Comparison of ENCODE assay signal across 12 mouse cellular contexts in the genomic region with DNA sequence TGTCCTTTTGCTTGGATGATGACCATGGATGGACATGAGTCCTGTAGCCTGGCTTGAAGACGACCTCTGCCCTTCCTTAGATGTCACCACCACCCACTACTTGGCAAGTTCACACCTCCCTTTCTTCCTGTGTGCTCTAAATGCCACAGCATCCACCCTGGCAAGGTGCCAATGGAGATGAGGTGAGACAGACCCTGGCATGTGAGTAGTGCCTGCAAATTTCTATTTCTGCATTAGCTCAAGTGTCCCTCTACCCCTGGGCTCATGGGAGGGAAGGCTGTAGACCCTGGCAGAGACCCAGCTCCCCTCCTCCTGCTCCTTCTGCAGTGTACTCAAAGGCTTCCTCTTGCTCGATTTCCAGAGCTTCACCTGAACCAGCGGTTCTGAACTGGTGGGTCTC.
DNase-seq lines count a peak whose midpoint lies in the region; ATAC-seq lines count a peak whose summit lies in the region.
"Had no signal": no experiment of that assay in that cellular context is flagged by ENCODE, and none has a peak within 500 bp of the region (broad histone marks: within the 10 kb centered on the region; RNA-seq: fewer than 3 reads in every experiment).

No protein-coding gene starts in this region.

- H3K4me2 ChIP-seq in forebrain, embryonic 16.5 days (ENCODE audit: low read length), result no peak overlapping the region
- H3K4me2 ChIP-seq in forebrain, embryonic 11.5 days (ENCODE audit: low read depth, low read length, severe bottlenecking), result no peak overlapping the region
- H3K4me2 ChIP-seq: forebrain, embryonic 13.5 days had no signal

- no peaks in the 10 kb centered on the region for H3K36me3 ChIP-seq in forebrain, embryonic 16.5 days (ENCODE audit: control insufficient read depth, insufficient read depth)
- no peaks in the 10 kb centered on the region for H3K36me3 ChIP-seq in forebrain, embryonic 11.5 days (ENCODE audit: control insufficient read depth, insufficient read depth, low read length)

- 74% methylated on average over 3 of the region's 3 CpGs for WGBS in forebrain, embryonic 16.5 days
- WGBS in forebrain, embryonic 11.5 days, result 88% methylated on average over 3 of the region's 3 CpGs

- 0 out of 2 replicates have a peak, but pooled peaks cover 2% of the 10 kb centered on the region for H3K9me3 ChIP-seq in forebrain, embryonic 16.5 days (ENCODE audit: control insufficient read depth, low read length)
- no peaks in the 10 kb centered on the region for H3K9me3 ChIP-seq in forebrain, embryonic 11.5 days (ENCODE audit: control insufficient read depth, low read length)
- H3K9me3 ChIP-seq: forebrain, embryonic 13.5 days had no signal

- H3K4me3 ChIP-seq in forebrain, embryonic 16.5 days (replicated peaks; ENCODE audit: low read length), result no peak overlapping the region
- no peak overlapping the region for H3K4me3 ChIP-seq in forebrain, embryonic 11.5 days (ENCODE audit: low read depth, low read length)
- H3K4me3 ChIP-seq: forebrain, embryonic 13.5 days had no signal

- no peaks in the 10 kb centered on the region for H3K27me3 ChIP-seq in forebrain, embryonic 16.5 days (replicated peaks; ENCODE audit: control insufficient read depth, insufficient read depth, low read length)
- no peaks in the 10 kb centered on the region for H3K27me3 ChIP-seq in forebrain, embryonic 11.5 days (ENCODE audit: control insufficient read depth, insufficient read depth, low read length)
- H3K27me3 ChIP-seq: forebrain, embryonic 13.5 days had no signal

- DNase-seq in forebrain, embryonic 11.5 days (ENCODE audit: low spot score), result no peak
- DNase-seq in left cerebral cortex, postnatal 4 days, result peak; percentile 57
- no peak for DNase-seq in left cerebral cortex, adult 18-20 months (ENCODE audit: low spot score in 2 of 2)
- DNase-seq in CD4-positive, CD25-positive, alpha-beta regulatory T cell, adult 2 months (ENCODE audit: low read depth, low spot score), result peak; percentile 76
- DNase-seq in induced T-regulatory cell, adult 2 months (ENCODE audit: low read depth), result peak; percentile 61
- no peak for DNase-seq in gastrocnemius, postnatal 14 days
- no peak for DNase-seq in layer of hippocampus, adult 18-20 months (ENCODE audit: low spot score in 2 of 2)
- DNase-seq: adrenal gland, adult 2 months; thymus, postnatal 25 days had no signal

- intact Hi-C loops in left cerebral cortex, postnatal 4 days (cut with DNase I), result no loop called here
- intact Hi-C loops in gastrocnemius, postnatal 14 days (cut with DNase I; ENCODE audit: low total_unique reads), result no loop called here

- H3K27ac ChIP-seq in forebrain, embryonic 16.5 days (ENCODE audit: low read length), result no peak overlapping the region
- no peak overlapping the region for H3K27ac ChIP-seq in forebrain, embryonic 11.5 days (ENCODE audit: low read depth, low read length)
- H3K27ac ChIP-seq: forebrain, embryonic 13.5 days; liver, embryonic 14.5 days had no signal

- 0 out of 2 replicates have a peak, but pooled peaks have one; percentile 21 for ATAC-seq in forebrain, embryonic 16.5 days
- ATAC-seq in forebrain, embryonic 11.5 days (replicated peaks; ENCODE audit: low FRiP score), result no peak
- ATAC-seq: forebrain, embryonic 13.5 days had no signal

- peaks cover 15% of the 10 kb centered on the region for H3K4me1 ChIP-seq in forebrain, embryonic 16.5 days (replicated peaks; ENCODE audit: control insufficient read depth, insufficient read depth, low read length)
- H3K4me1 ChIP-seq in forebrain, embryonic 11.5 days (replicated peaks; ENCODE audit: control insufficient read depth, insufficient read depth, low read length), result peaks cover 3% of the 10 kb centered on the region; the same call in 1 of the 2 replicates

- no peak overlapping the region for H3K9ac ChIP-seq in forebrain, embryonic 16.5 days (replicated peaks; ENCODE audit: low read depth, low read length)
- no peak overlapping the region for H3K9ac ChIP-seq in forebrain, embryonic 11.5 days (ENCODE audit: low read length)
- H3K9ac ChIP-seq: forebrain, embryonic 13.5 days; liver, embryonic 14.5 days had no signal

Comparison
In these comparisons a context has a peak if more than half of its experiments do, and no peak if none do; other contexts are left out.
1. DNase-seq: peak in left cerebral cortex, postnatal 4 days (single experiment), CD4-positive, CD25-positive, alpha-beta regulatory T cell, adult 2 months (single experiment) and induced T-regulatory cell, adult 2 months (single experiment); none in forebrain, embryonic 11.5 days (single experiment), left cerebral cortex, adult 18-20 months (0 of 2), gastrocnemius, postnatal 14 days (single experiment) and layer of hippocampus, adult 18-20 months (0 of 2).